Mouse (Mus musculus) monocyte, adult 5-6 weeks (primary cell): ENCODE results near the gene Xntrpc. TPM values are rescaled to one million over a fixed set of nuclear protein-coding genes. Genes with fewer than 3 reads are reported as not detected.
A peak's percentile ranks its signal among the peaks of the same experiment; 100 is the strongest.
"Not testable (repeated sequence)": the region's sequence is repeated elsewhere in the genome, so short reads cannot be mapped to it uniquely, and the experiment has no call there.

Source experiments
- ATAC-seq: fragments of 153-309, 156-312 bp; replicated peaks from 2 replicates; pipeline ENCODE4 v1.8.0; 2017; ENCODE audit warnings: mild to moderate bottlenecking; ENCODE audit not compliant: low TSS enrichment, insufficient number of reproducible peaks, severe bottlenecking, poor library complexity, low FRiP score
- total RNA-seq: library from RNA; stranded (forward); fragments of 200-1000, 200-491, 200-594 nt; gene quantifications from 3 replicates; pipeline ENCODE4 v1.2.3, GENCODE M21; 2017

The Xntrpc gene
- total RNA-seq = 0.87 TPM in 1 of 3 replicates, not detected in the others

GRCm38 (mm10) chr7:102065046-102065891 is at the start of gene Xntrpc, which contains the start of the genes Rnf121 and Xndc1:
TSS of gene Xntrpc (plus strand) at chr7:102065713.
TSS of gene Rnf121 (minus strand) at chr7:102065469.
TSS of gene Xndc1 (plus strand) at chr7:102065511.
- ATAC-seq = peak; percentile 96

DNA sequence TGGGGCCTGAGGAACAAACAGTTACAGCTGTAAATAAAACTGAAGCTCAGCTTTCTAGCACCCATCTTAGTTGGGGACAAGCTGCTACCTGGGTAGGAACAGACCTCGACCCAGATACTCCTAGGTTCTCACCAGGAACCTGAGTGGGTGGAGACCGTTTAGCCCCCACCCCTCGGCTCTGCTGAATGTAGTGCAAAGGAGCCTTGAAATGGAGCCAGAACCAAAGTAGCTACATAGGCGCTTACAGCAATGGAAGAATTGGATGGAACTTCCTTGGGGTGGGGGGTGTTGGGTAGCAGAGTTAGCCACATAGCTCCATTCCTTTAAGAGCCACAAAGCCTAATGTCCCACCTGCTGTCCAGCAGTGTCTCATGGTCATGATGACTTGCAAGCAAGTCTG is 48.6 kb upstream of the Xntrpc start:
- no peak for ATAC-seq

GRCm38 (mm10) chr7:102017452-102017851 is 48.1 kb upstream of the Xntrpc start:
- ATAC-seq = no peak

DNA sequence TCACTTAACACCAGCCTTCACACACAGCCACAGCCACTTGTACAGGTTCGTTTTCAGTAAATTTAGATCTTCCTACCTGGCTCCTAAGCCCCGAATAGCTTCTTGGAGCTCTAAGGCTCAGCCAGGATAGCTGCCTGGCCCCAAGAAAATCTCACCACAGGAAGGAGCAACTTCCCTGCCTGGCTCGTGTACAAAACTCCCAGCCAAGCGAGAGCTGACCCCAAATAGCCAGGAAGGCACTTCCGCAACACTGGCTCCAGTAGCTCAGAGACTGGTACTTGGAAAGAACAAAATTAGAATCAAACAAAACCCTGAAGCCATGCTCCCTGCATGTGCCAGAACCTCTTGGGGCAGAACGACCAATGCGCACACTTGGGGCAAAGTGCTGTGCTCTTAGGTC is 47.5 kb upstream of the Xntrpc start:
- ATAC-seq = no peak

DNA sequence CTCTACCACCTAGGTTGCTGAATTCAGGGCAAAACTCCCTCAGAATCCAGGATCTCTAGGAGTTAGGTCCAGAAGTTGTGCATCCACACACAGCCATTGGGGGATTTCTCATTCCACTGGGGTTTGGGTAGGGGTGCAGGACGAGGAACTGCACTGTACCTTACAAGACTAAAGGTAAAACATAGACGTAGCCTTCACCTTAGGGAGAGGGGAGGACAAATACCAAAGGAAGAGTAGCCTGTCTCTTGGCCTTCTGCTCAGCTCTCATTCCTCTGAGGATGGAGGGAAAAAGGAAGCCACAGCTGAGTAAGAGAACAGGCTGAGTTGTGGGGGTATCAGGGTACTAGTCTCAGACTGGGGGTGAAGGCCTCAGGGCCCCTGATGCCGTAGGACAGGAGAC is 46.9 kb upstream of the Xntrpc start, which contains the start of gene Il18bp:
Gene Il18bp (minus strand): TSS at position 101 of the 400 bp plus-strand sequence.
- no peak for ATAC-seq

GRCm38 (mm10) chr7:102019362-102019761 is 46.2 kb upstream of the Xntrpc start:
- ATAC-seq = no peak

DNA sequence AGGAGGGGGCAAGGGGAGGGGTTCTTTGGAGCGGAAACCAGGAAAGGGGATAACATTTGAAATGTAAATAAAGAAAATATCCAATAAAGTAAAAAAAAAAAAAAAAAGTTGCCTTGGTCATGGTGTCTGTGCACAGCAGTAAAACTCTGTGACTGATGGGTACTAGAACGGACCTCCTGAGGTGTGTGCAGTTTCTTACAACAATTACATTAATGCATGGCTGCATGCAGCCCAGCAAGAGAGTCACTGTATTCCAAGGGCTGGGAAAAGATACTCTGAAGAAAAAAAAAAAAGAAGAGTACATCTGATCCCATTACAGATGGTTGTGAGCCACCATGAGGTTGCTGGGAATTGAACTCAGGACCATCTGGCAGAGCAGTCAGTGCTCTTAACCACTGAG is 44.6 kb upstream of the Xntrpc start:
- ATAC-seq = not testable (repeated sequence)

- ATAC-seq = no peak
These were observed 41.7 kb upstream of the Xntrpc start for GRCm38 (mm10) chr7:102023821-102024220.

- no peak for ATAC-seq
These were observed 40.1 kb upstream of the Xntrpc start for GRCm38 (mm10) chr7:102025187-102026119.

DNA sequence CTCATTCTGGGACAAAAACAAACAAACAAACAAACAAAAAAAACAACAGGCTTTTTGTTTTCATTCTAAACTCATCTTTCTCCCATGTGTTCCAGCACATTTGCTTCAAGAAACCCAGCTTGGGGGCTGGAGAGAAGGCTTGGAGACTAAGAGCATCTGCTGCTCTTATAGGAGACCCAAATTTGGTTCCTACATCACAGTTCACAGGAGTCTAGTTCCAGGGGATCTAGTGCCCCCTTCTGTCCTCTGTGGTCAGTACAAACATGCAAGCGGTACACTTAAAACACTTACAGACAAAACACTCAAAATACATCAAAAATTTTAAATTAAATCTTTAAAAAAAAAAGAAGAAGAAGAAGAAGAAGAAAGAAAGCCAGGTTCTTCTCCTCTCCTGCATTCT is 30.6 kb upstream of the Xntrpc start:
- no peak for ATAC-seq

- no peak for ATAC-seq
These were observed 30.0 kb upstream of the Xntrpc start for GRCm38 (mm10) chr7:102035534-102035933.

GRCm38 (mm10) chr7:102037318-102037717 is 28.2 kb upstream of the Xntrpc start:
- ATAC-seq = no peak

DNA sequence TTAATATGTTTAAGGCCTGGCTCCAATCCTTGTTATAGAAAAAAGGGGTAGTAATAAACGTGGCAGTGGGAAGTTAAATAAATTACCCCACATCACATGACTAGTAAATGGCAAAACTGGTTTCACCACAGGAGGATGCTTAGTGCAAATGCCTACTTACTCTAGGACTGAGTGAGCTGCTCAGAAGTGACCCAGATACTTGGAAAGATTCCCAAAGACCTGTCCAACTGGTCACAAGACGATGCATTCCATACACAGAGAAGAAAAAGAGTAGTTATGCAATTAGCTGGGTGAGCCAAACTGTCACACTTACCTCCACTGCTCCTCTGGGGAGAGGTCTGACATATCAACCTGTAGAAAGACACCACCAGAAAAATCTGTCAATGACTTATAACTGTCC is 23.2 kb upstream of the Xntrpc start:
- ATAC-seq = no peak

- not testable (repeated sequence) for ATAC-seq
These were observed 17.0 kb upstream of the Xntrpc start for GRCm38 (mm10) chr7:102048524-102048923.

DNA sequence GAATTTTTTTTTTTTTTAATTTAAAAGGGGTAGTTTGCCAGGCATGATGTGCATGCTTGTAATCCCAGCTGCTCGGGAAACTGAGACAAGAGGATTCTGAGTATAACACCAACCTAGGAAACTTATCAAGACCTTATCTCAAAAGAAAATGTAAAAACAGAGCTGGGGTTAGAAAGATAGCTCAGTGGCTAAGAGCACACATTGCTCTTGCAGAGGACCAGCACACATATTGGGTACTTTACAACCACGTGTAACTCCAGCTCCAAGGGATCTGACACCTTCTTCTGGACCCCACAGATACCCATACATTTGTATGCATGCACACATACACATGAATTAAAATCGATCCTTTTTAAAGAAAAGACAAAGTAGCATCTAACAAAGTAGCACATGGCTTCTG is 4.2 kb upstream of the Xntrpc start:
- no peak for ATAC-seq

GRCm38 (mm10) chr7:102062203-102062602 is 3.3 kb upstream of the Xntrpc start:
- no peak for ATAC-seq

DNA sequence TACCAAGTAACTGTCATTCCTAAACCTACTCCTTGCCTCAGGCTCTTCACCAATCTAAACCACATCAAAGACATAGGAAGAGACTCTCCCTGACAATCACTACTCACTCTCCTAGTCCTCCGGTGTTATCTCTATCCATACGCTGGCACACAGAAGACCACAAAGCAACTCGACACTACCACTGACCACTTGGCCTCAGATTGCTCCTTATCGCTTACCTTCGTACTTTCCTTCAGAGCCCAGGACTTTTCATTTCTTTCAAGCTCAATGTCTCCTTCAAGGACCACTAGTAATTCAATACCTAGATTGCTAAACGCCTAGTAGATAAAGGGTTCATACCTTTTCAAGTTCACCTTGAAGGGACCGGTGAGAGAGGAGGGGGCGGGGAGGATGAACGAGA is 1.6 kb upstream of the Xntrpc start:
- no peak for ATAC-seq

- ATAC-seq = 0 out of 2 replicates have a peak, but pooled peaks have one; percentile 2
These were observed 863 bp upstream of the Xntrpc start for GRCm38 (mm10) chr7:102064655-102065045.

DNA sequence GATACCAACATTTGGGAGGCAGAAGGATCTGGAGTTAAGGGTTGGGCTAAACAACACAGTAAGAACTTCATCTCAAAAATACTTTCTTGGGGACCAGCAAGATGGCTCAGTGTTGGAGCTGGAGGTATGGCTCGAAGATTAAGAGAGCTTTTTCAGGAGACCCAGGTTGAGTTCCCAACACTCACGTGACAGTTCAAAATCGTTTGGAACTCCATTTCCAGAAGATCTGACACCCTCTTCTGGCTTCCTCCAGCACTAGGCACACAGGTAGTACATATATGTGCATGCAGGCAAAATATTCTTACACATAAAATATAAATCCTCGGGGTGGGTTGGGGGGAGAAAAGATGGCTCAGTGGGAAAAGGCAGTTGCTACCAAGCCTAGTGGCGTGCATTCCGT is 850 bp downstream of the Xntrpc start:
- ATAC-seq = no peak
